Mouse (Mus musculus) heart, embryonic 10.5 days (tissue): ENCODE results near the gene Agtpbp1. TPM values are rescaled to one million over a fixed set of nuclear protein-coding genes. Genes with fewer than 3 reads are reported as not detected.
"Not testable (repeated sequence)": the region's sequence is repeated elsewhere in the genome, so short reads cannot be mapped to it uniquely, and the experiment has no call there.

Source experiments
- DNase-seq: peaks from one replicate; pipeline ENCODE4 v3.0.0-alpha.2; 2017; ENCODE audit warnings: low spot score
- H3K27ac ChIP-seq: fragments of 300-500 bp; sonication (generic); 2 replicates; pipeline ENCODE4 v1.5.1; 2016; ENCODE audit warnings: mild to moderate bottlenecking
- H3K27me3 ChIP-seq: fragments of 300-500 bp; sonication (generic); 2 replicates; pipeline ENCODE4 v1.6.1; 2016; ENCODE audit warnings: mild to moderate bottlenecking; ENCODE audit not compliant: poor library complexity, insufficient read depth, severe bottlenecking
- H3K36me3 ChIP-seq: fragments of 300-500 bp; sonication (generic); 2 replicates; pipeline ENCODE4 v1.6.1; 2016; ENCODE audit warnings: mild to moderate bottlenecking, moderate library complexity
- H3K4me1 ChIP-seq: fragments of 300-500 bp; sonication (generic); 2 replicates; pipeline ENCODE4 v1.6.1; 2016; ENCODE audit warnings: mild to moderate bottlenecking
- H3K4me3 ChIP-seq: fragments of 300-500 bp; sonication (generic); 2 replicates; pipeline ENCODE4 v1.5.1; 2016; ENCODE audit warnings: mild to moderate bottlenecking, moderate library complexity
- H3K9me3 ChIP-seq: fragments of 300-500 bp; sonication (generic); 2 replicates; pipeline ENCODE4 v1.6.1; 2016; ENCODE audit warnings: mild to moderate bottlenecking, moderate library complexity
- WGBS: fragments of 180-500 bp; shearing (Covaris S2); methylation state at CpG from one replicate; pipeline ENCODE4 v1.1.7; 2016; 5-methylcytosine and 5-hydroxymethylcytosine counted together
- polyA plus RNA-seq: library from polyadenylated mRNA; unstranded; fragments of >200 nt; fragmentation: Nextera tagmentation; extraction: Ambion mirVana; gene quantifications from 2 replicates; pipeline ENCODE4 v1.2.1, GENCODE M21; 2016

Agtpbp1 gene
- polyA plus RNA-seq, 1 experiment from 2014 or later: 8.8 TPM

GRCm38 (mm10) chr13:59605221-59605922, 20.3 kb upstream of the Agtpbp1 start:
- Histone ChIP-seq H3K36me3 (peaks cover 96% of the 10 kb centered on the region), H3K27me3 (no peaks in the 10 kb centered on the region), H3K4me1 (no peaks in the 10 kb centered on the region), H3K9me3 (no peaks in the 10 kb centered on the region), H3K4me3 (no peak overlapping the region), H3K27ac (no peak overlapping the region)
- no peak for DNase-seq
- 82% methylated on average over 10 of the region's 10 CpGs for WGBS

GRCm38 (mm10) chr13:59604511-59604910, 19.5 kb upstream of the Agtpbp1 start:
- WGBS: 95% methylated on average over 1 of the region's 1 CpGs
- H3K4me3 ChIP-seq: no peak overlapping the region
- no peak overlapping the region for H3K27ac ChIP-seq
- no peaks in the 10 kb centered on the region for H3K9me3 ChIP-seq
- H3K27me3 ChIP-seq: no peaks in the 10 kb centered on the region
- no peaks in the 10 kb centered on the region for H3K4me1 ChIP-seq
- peaks cover 96% of the 10 kb centered on the region for H3K36me3 ChIP-seq
- DNase-seq: no peak

GRCm38 (mm10) chr13:59603096-59603495, 18.1 kb upstream of the Agtpbp1 start:
- Histone ChIP-seq H3K27ac (no peak overlapping the region), H3K9me3 (no peaks in the 10 kb centered on the region), H3K36me3 (peaks cover 92% of the 10 kb centered on the region), H3K27me3 (no peaks in the 10 kb centered on the region), H3K4me3 (no peak overlapping the region), H3K4me1 (no peaks in the 10 kb centered on the region)
- DNase-seq: no peak
- 86% methylated on average over 5 of the region's 5 CpGs for WGBS

- H3K27ac ChIP-seq: no peak overlapping the region
- H3K4me1 ChIP-seq: peaks cover under 1% of the 10 kb centered on the region; the same call in 1 of the 2 replicates
- DNase-seq: no peak
- no peaks in the 10 kb centered on the region for H3K27me3 ChIP-seq
- peaks cover 81% of the 10 kb centered on the region for H3K36me3 ChIP-seq
- H3K9me3 ChIP-seq: no peaks in the 10 kb centered on the region
- 86% methylated on average over 1 of the region's 1 CpGs for WGBS
- no peak overlapping the region for H3K4me3 ChIP-seq
These were observed 7.6 kb upstream of the Agtpbp1 start for GRCm38 (mm10) chr13:59592630-59593029.

- not testable (repeated sequence) for H3K27me3 ChIP-seq, H3K27ac ChIP-seq, H3K9me3 ChIP-seq, H3K4me3 ChIP-seq, H3K4me1 ChIP-seq, DNase-seq
- H3K36me3 ChIP-seq: peaks cover 80% of the 10 kb centered on the region
- 94% methylated on average over 3 of the region's 3 CpGs for WGBS
These were observed 7.0 kb upstream of the Agtpbp1 start for GRCm38 (mm10) chr13:59592058-59592457.

- Histone ChIP-seq H3K4me1 (peaks cover 13% of the 10 kb centered on the region), H3K36me3 (peaks cover 70% of the 10 kb centered on the region), H3K27ac (no peak overlapping the region), H3K9me3 (no peaks in the 10 kb centered on the region), H3K27me3 (no peaks in the 10 kb centered on the region), H3K4me3 (no peak overlapping the region)
- 93% methylated on average over 4 of the region's 4 CpGs for WGBS
- no peak for DNase-seq
These were observed 5.7 kb upstream of the Agtpbp1 start for GRCm38 (mm10) chr13:59590691-59591090.

- H3K36me3 ChIP-seq: peaks cover 70% of the 10 kb centered on the region
- peaks cover 13% of the 10 kb centered on the region for H3K4me1 ChIP-seq
- no peak for DNase-seq
- H3K27me3 ChIP-seq: no peaks in the 10 kb centered on the region
- H3K4me3 ChIP-seq: no peak overlapping the region
- 92% methylated on average over 4 of the region's 4 CpGs for WGBS
- H3K9me3 ChIP-seq: no peaks in the 10 kb centered on the region
- H3K27ac ChIP-seq: no peak overlapping the region
These were observed 4.6 kb upstream of the Agtpbp1 start for GRCm38 (mm10) chr13:59589672-59590071.

GRCm38 (mm10) chr13:59587201-59587600, 2.2 kb upstream of the Agtpbp1 start:
- Histone ChIP-seq H3K27me3 (no peaks in the 10 kb centered on the region), H3K36me3 (peaks cover 46% of the 10 kb centered on the region), H3K4me1 (peaks cover 13% of the 10 kb centered on the region), H3K27ac (no peak overlapping the region), H3K4me3 (no peak overlapping the region), H3K9me3 (no peaks in the 10 kb centered on the region)
- no peak for DNase-seq
- WGBS: 91% methylated on average over 2 of the region's 2 CpGs

GRCm38 (mm10) chr13:59585648-59586005, 600 bp upstream of the Agtpbp1 start:
- under 1% methylated on average over 28 of the region's 28 CpGs for WGBS
- Histone ChIP-seq H3K36me3 (peaks cover 30% of the 10 kb centered on the region), H3K27me3 (no peaks in the 10 kb centered on the region), H3K9me3 (no peaks in the 10 kb centered on the region), H3K4me3 (peak overlapping the region; percentile 83), H3K4me1 (peaks cover 13% of the 10 kb centered on the region), H3K27ac (peak overlapping the region; percentile 90)
- DNase-seq: peak; percentile 82

- peaks cover 20% of the 10 kb centered on the region for H3K36me3 ChIP-seq
- H3K27me3 ChIP-seq: no peaks in the 10 kb centered on the region
- peak; percentile 79 for DNase-seq
- no peaks in the 10 kb centered on the region for H3K9me3 ChIP-seq
- H3K4me3 ChIP-seq: peak overlapping the region; percentile 83
- H3K4me1 ChIP-seq: peaks cover 13% of the 10 kb centered on the region
- 3% methylated on average over 9 of the region's 9 CpGs for WGBS
- H3K27ac ChIP-seq: peak overlapping the region; percentile 90
These were observed 546 bp downstream of the Agtpbp1 start for GRCm38 (mm10) chr13:59584481-59584880.

GRCm38 (mm10) chr13:59580954-59581353, 4.1 kb downstream of the Agtpbp1 start:
- Histone ChIP-seq H3K36me3 (no peaks in the 10 kb centered on the region), H3K27ac (no peak overlapping the region), H3K4me1 (no peaks in the 10 kb centered on the region), H3K4me3 (no peak overlapping the region), H3K27me3 (no peaks in the 10 kb centered on the region), H3K9me3 (no peaks in the 10 kb centered on the region)
- DNase-seq: no peak
- 90% methylated on average over 4 of the region's 4 CpGs for WGBS

- Histone ChIP-seq H3K27me3 (no peaks in the 10 kb centered on the region), H3K9me3 (no peaks in the 10 kb centered on the region), H3K4me3 (no peak overlapping the region), H3K36me3 (no peaks in the 10 kb centered on the region), H3K4me1 (no peaks in the 10 kb centered on the region), H3K27ac (no peak overlapping the region)
- no peak for DNase-seq
- WGBS: 87% methylated on average over 2 of the region's 2 CpGs
These were observed 12.5 kb downstream of the Agtpbp1 start for GRCm38 (mm10) chr13:59572549-59572948.

- no peaks in the 10 kb centered on the region for H3K9me3 ChIP-seq
- no peak for DNase-seq
- no peak overlapping the region for H3K27ac ChIP-seq
- H3K4me1 ChIP-seq: no peaks in the 10 kb centered on the region
- H3K36me3 ChIP-seq: no peaks in the 10 kb centered on the region
- H3K27me3 ChIP-seq: no peaks in the 10 kb centered on the region
- H3K4me3 ChIP-seq: no peak overlapping the region
- WGBS: 64% methylated on average over 6 of the region's 6 CpGs
These were observed 13.9 kb downstream of the Agtpbp1 start for GRCm38 (mm10) chr13:59571107-59571506.
